Mouse (Mus musculus): Measurements from ENCODE around the gene Rasl11b.

DNA sequence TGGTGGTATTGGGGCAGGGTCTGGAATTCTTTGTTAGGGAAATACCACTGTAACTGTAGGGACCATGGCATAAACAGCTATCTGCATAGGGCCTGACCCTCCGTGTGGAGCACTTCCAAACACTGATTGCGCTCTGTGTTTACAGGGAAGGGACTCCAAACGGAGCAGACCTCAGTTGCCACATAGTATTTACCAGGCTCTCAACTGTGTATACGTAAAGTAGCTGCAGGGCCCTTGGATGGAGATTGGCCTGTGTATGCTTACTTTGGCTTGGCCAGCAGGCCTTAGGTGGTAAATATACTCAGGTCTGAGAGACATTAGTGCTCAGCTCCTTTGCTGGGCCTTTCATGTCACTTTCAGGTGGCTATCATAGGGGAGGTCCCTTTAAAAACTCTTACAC, 7.4 kb downstream of the Rasl11b start:
- TF ChIP-seq CTCF (IDR thresholded peaks at IDR 0.05; ENCODE audit: extremely low read depth, insufficient read length, insufficient replicate concordance, low read depth, low read length): no peak
- TF ChIP-seq POLR2A (IDR thresholded peaks at IDR 0.05; ENCODE audit: low read depth, low read length): no peak

All from small intestine, adult 2 months (tissue).